Mouse (Mus musculus): ENCODE measurements at regions not wholly inside any gene's neighbourhood (a gene's known extent, or its start where the extent isn't known, plus 50 kb on each side); places are given as distances from the start of the nearest gene placed in this dataset.

DNA sequence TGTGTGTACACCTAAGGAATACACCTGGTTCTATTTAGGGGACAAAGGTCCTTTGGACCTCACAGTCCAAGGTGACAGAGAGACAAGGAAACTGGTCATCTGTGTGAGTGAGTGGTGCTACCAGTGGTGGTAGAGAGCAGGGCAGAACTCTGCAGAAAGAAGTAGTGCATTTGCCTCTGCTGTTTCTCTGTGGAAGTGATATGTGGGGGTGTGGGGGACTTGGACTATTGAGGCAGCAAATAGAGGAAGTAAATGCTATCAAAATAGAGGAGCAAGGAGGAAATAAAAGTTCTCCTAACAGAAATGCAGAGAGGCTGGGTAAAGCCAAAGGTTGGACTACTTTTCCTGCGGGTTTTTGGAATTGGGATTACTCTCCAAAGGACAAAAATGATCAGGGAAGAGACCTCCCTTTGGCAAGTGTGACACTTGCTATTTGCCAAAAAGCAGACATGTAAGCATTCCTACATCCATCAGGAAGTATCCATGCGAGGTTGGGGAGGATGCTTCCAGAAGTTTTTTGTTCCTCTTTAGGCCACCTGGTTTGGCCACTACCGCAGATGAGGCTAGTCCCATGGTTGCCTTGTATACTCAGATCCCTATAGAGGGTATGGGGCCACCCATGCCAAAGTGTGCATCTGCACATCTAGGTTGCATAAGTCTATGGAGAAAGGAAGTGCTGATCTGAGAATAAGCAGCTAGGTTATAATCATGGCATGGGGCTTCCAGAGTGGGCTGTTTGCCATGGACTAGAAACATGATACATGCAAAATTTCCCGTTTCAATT is 285.0 kb upstream of the Klf4 start:
- no peak for TF ChIP-seq MAX (IDR thresholded peaks at IDR 0.05; ENCODE audit: low read depth)
- TF ChIP-seq POLR2A (IDR thresholded peaks at IDR 0.05; ENCODE audit: insufficient read length, low read depth), result no peak
- no peak for TF ChIP-seq E2F4 (IDR thresholded peaks at IDR 0.05; ENCODE audit: insufficient read depth)
- no peak for TF ChIP-seq MYOD1 (IDR thresholded peaks at IDR 0.05; ENCODE audit: control insufficient read depth in 1 of 3, insufficient read length in 2 of 3, low read depth in 2 of 3)
- no peak for TF ChIP-seq TCF12 (IDR thresholded peaks at IDR 0.05; ENCODE audit: insufficient read depth, poor library complexity, severe bottlenecking)
- no peak for TF ChIP-seq USF1 (IDR thresholded peaks at IDR 0.05; ENCODE audit: low read depth)
- no peak for TF ChIP-seq POLR2AphosphoS2 (IDR thresholded peaks at IDR 0.05; ENCODE audit: insufficient read length, low read depth)

Measured in myocyte (in vitro differentiated cells).